Mouse (Mus musculus) embryonic facial prominence, embryonic 12.5 days (tissue): Measurements from ENCODE around the gene Pde4d. TPM values are rescaled to one million over a fixed set of nuclear protein-coding genes. Genes with fewer than 3 reads are reported as not detected.

Source experiments
- ATAC-seq: fragments of 200-750 bp; cut with Nextera tagmentation; 2 replicates; pipeline ENCODE4 v1.8.0; 2017; ENCODE audit not compliant: insufficient number of reproducible peaks, insufficient read depth, low FRiP score, low TSS enrichment
- H3K27ac ChIP-seq: fragments of 300-500 bp; sonication (generic); 2 replicates; pipeline ENCODE4 v1.5.1; 2016; ENCODE audit warnings: mild to moderate bottlenecking
- H3K27me3 ChIP-seq: fragments of 300-500 bp; sonication (generic); 2 replicates; pipeline ENCODE4 v1.6.1; 2016; ENCODE audit warnings: mild to moderate bottlenecking, moderate library complexity
- H3K36me3 ChIP-seq: fragments of 300-500 bp; sonication (generic); 2 replicates; pipeline ENCODE4 v1.6.1; 2016; ENCODE audit warnings: mild to moderate bottlenecking
- H3K4me1 ChIP-seq: fragments of 300-500 bp; sonication (generic); 2 replicates; pipeline ENCODE4 v1.6.1; 2016
- H3K4me2 ChIP-seq: fragments of 300-500 bp; sonication (generic); replicated peaks from 2 replicates; pipeline ENCODE4 v1.6.1; 2016; ENCODE audit warnings: mild to moderate bottlenecking, moderate library complexity
- H3K4me3 ChIP-seq: fragments of 300-500 bp; sonication (generic); 2 replicates; pipeline ENCODE4 v1.5.1; 2016; ENCODE audit warnings: mild to moderate bottlenecking
- H3K9ac ChIP-seq: fragments of 300-500 bp; sonication (generic); 2 replicates; pipeline ENCODE4 v1.6.1; 2016; ENCODE audit warnings: mild to moderate bottlenecking, moderate library complexity
- H3K9me3 ChIP-seq: fragments of 300-500 bp; sonication (generic); 2 replicates; pipeline ENCODE4 v1.6.1; 2016; ENCODE audit warnings: mild to moderate bottlenecking, moderate library complexity
- WGBS: fragments of 180-500 bp; shearing (Covaris S2); methylation state at CpG from one replicate; pipeline ENCODE4 v1.1.7; 2016; 5-methylcytosine and 5-hydroxymethylcytosine counted together
- polyA plus RNA-seq: library from polyadenylated mRNA; unstranded; fragments of >200 nt; fragmentation: Nextera tagmentation; extraction: Ambion mirVana; gene quantifications from 2 replicates; pipeline ENCODE4 v1.2.1, GENCODE M21; 2016

Gene Pde4d
- polyA plus RNA-seq, 1 experiment from 2014 or later: 20.4 TPM

GRCm38 (mm10) chr13:109632387-109633036 lies 1182.8 kb downstream of the Pde4d start:
- no peaks in the 10 kb centered on the region for H3K36me3 ChIP-seq
- H3K4me1 ChIP-seq: peaks cover 15% of the 10 kb centered on the region
- no peak overlapping the region for H3K27ac ChIP-seq
- no peaks in the 10 kb centered on the region for H3K27me3 ChIP-seq
- no peak overlapping the region for H3K4me3 ChIP-seq
- H3K4me2 ChIP-seq: no peak overlapping the region
- no peaks in the 10 kb centered on the region for H3K9me3 ChIP-seq
- no peak overlapping the region for H3K9ac ChIP-seq
- ATAC-seq: no peak
- 11% methylated on average over 7 of the region's 7 CpGs for WGBS

- no peaks in the 10 kb centered on the region for H3K27me3 ChIP-seq
- no peak overlapping the region for H3K27ac ChIP-seq
- 14% methylated on average over 3 of the region's 3 CpGs for WGBS
- peaks cover 15% of the 10 kb centered on the region for H3K4me1 ChIP-seq
- H3K4me3 ChIP-seq: no peak overlapping the region
- no peaks in the 10 kb centered on the region for H3K9me3 ChIP-seq
- H3K4me2 ChIP-seq: no peak overlapping the region
- no peaks in the 10 kb centered on the region for H3K36me3 ChIP-seq
- ATAC-seq: no peak
- H3K9ac ChIP-seq: no peak overlapping the region
Measured at GRCm38 (mm10) chr13:109633037-109633418, 1183.3 kb downstream of the Pde4d start.

GRCm38 (mm10) chr13:109635901-109636520 lies 1186.3 kb downstream of the Pde4d start:
- no peak overlapping the region for H3K4me2 ChIP-seq
- WGBS: 56% methylated on average over 10 of the region's 10 CpGs

GRCm38 (mm10) chr13:109638273-109638672 lies 1188.5 kb downstream of the Pde4d start:
- no peak overlapping the region for H3K4me3 ChIP-seq
- H3K27me3 ChIP-seq: no peaks in the 10 kb centered on the region
- no peak for ATAC-seq

More at GRCm38 (mm10) chr13:109635901-109636520, 1186.3 kb downstream of the Pde4d start:
- Histone ChIP-seq H3K36me3 (no peaks in the 10 kb centered on the region), H3K27me3 (no peaks in the 10 kb centered on the region), H3K9me3 (no peaks in the 10 kb centered on the region), H3K4me3 (no peak overlapping the region), H3K27ac (no peak overlapping the region), H3K4me1 (peaks cover 15% of the 10 kb centered on the region), H3K9ac (no peak overlapping the region)
- no peak for ATAC-seq

GRCm38 (mm10) chr13:109639286-109639685 lies 1189.5 kb downstream of the Pde4d start:
- Histone ChIP-seq H3K4me1 (no peaks in the 10 kb centered on the region), H3K9me3 (no peaks in the 10 kb centered on the region), H3K4me3 (no peak overlapping the region), H3K27me3 (no peaks in the 10 kb centered on the region), H3K4me2 (no peak overlapping the region), H3K36me3 (no peaks in the 10 kb centered on the region), H3K27ac (no peak overlapping the region), H3K9ac (no peak overlapping the region)
- WGBS: 71% methylated on average over 6 of the region's 6 CpGs
- no peak for ATAC-seq

More at GRCm38 (mm10) chr13:109638273-109638672, 1188.5 kb downstream of the Pde4d start:
- H3K27ac ChIP-seq: no peak overlapping the region
- H3K4me2 ChIP-seq: no peak overlapping the region
- H3K36me3 ChIP-seq: no peaks in the 10 kb centered on the region
- no peaks in the 10 kb centered on the region for H3K9me3 ChIP-seq
- H3K9ac ChIP-seq: no peak overlapping the region
- no peaks in the 10 kb centered on the region for H3K4me1 ChIP-seq

- Histone ChIP-seq H3K9me3 (no peaks in the 10 kb centered on the region), H3K27ac (no peak overlapping the region), H3K27me3 (no peaks in the 10 kb centered on the region), H3K4me1 (peaks cover under 1% of the 10 kb centered on the region), H3K36me3 (no peaks in the 10 kb centered on the region), H3K4me2 (no peak overlapping the region), H3K9ac (no peak overlapping the region), H3K4me3 (no peak overlapping the region)
- ATAC-seq: no peak
- 63% methylated on average over 6 of the region's 6 CpGs for WGBS
Measured at GRCm38 (mm10) chr13:109641562-109641961, 1191.8 kb downstream of the Pde4d start.

- peaks cover 3% of the 10 kb centered on the region; the same call in 1 of the 2 replicates for H3K27me3 ChIP-seq
- WGBS: 80% methylated on average over 3 of the region's 3 CpGs
Measured at GRCm38 (mm10) chr13:109643419-109643818, 1193.7 kb downstream of the Pde4d start.

GRCm38 (mm10) chr13:109644086-109644485 lies 1194.3 kb downstream of the Pde4d start:
- Histone ChIP-seq H3K4me2 (no peak overlapping the region), H3K4me1 (peaks cover 5% of the 10 kb centered on the region), H3K9me3 (no peaks in the 10 kb centered on the region), H3K27ac (no peak overlapping the region), H3K27me3 (peaks cover 3% of the 10 kb centered on the region; the same call in 1 of the 2 replicates), H3K4me3 (no peak overlapping the region), H3K36me3 (no peaks in the 10 kb centered on the region), H3K9ac (no peak overlapping the region)
- ATAC-seq: no peak
- WGBS: 71% methylated on average over 2 of the region's 2 CpGs

More at GRCm38 (mm10) chr13:109643419-109643818, 1193.7 kb downstream of the Pde4d start:
- H3K4me1 ChIP-seq: peaks cover 5% of the 10 kb centered on the region
- H3K4me2 ChIP-seq: no peak overlapping the region
- no peak overlapping the region for H3K9ac ChIP-seq
- H3K9me3 ChIP-seq: no peaks in the 10 kb centered on the region
- ATAC-seq: no peak
- H3K27ac ChIP-seq: no peak overlapping the region
- H3K36me3 ChIP-seq: no peaks in the 10 kb centered on the region
- H3K4me3 ChIP-seq: no peak overlapping the region

- 42% methylated on average over 10 of the region's 10 CpGs for WGBS
- no peak for ATAC-seq
Measured at GRCm38 (mm10) chr13:109645284-109645909, 1195.6 kb downstream of the Pde4d start.

GRCm38 (mm10) chr13:109645910-109646284 lies 1196.1 kb downstream of the Pde4d start:
- Histone ChIP-seq H3K4me2 (peak overlapping the region; percentile 18; the same call in 1 of the 2 replicates), H3K9me3 (no peaks in the 10 kb centered on the region), H3K4me3 (no peak overlapping the region), H3K4me1 (peaks cover 5% of the 10 kb centered on the region), H3K36me3 (no peaks in the 10 kb centered on the region), H3K9ac (no peak overlapping the region), H3K27me3 (peaks cover 7% of the 10 kb centered on the region; the same call in 1 of the 2 replicates), H3K27ac (no peak overlapping the region)
- ATAC-seq: no peak
- WGBS: 34% methylated on average over 6 of the region's 6 CpGs

More at GRCm38 (mm10) chr13:109645284-109645909, 1195.6 kb downstream of the Pde4d start:
- no peaks in the 10 kb centered on the region for H3K9me3 ChIP-seq
- peaks cover 5% of the 10 kb centered on the region for H3K4me1 ChIP-seq
- no peak overlapping the region for H3K27ac ChIP-seq
- H3K4me3 ChIP-seq: no peak overlapping the region
- H3K36me3 ChIP-seq: no peaks in the 10 kb centered on the region
- peaks cover 4% of the 10 kb centered on the region; the same call in 1 of the 2 replicates for H3K27me3 ChIP-seq
- H3K4me2 ChIP-seq: peak overlapping the region; percentile 18; the same call in 1 of the 2 replicates
- H3K9ac ChIP-seq: no peak overlapping the region

- no peak for ATAC-seq
- no peak overlapping the region for H3K4me2 ChIP-seq
- H3K4me1 ChIP-seq: peaks cover 5% of the 10 kb centered on the region
- H3K4me3 ChIP-seq: no peak overlapping the region
- no peaks in the 10 kb centered on the region for H3K9me3 ChIP-seq
- H3K36me3 ChIP-seq: no peaks in the 10 kb centered on the region
- WGBS: 54% methylated on average over 11 of the region's 11 CpGs
- H3K9ac ChIP-seq: no peak overlapping the region
- peaks cover 7% of the 10 kb centered on the region; the same call in 1 of the 2 replicates for H3K27me3 ChIP-seq
- H3K27ac ChIP-seq: no peak overlapping the region
Measured at GRCm38 (mm10) chr13:109646597-109647232, 1197.0 kb downstream of the Pde4d start.
